Mouse (Mus musculus) liver, embryonic 14.5 days (tissue): ENCODE results near the gene Pkd2.

ENCODE experiments used
- CTCF ChIP-seq: IDR thresholded peaks from 2 replicates; pipeline ENCODE4 v1.5.1; 2016; ENCODE audit warnings: antibody characterized with exemption, low read depth, control low read depth
- EP300 ChIP-seq: IDR thresholded peaks from 2 replicates; pipeline ENCODE4 v1.6.1; 2016; ENCODE audit warnings: antibody characterized with exemption, low read depth

DNA sequence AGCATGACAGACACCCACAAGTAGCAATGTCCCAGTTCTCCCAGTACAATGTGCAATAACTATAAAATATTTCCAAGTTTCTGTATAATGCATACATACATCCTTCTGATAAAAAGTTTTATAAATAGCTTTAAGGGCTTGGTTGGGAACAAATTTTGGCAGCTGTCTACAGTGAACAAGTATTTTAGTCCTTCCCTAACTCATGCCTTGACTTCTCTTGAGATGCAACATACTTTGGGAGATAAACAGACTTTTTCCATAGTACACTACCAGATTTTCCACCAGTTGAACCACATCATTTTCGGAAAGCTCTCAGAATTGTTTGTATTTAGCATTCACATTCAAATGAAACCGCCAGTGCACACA, 48.6 kb downstream of the Pkd2 start:
- TF ChIP-seq EP300 = no peak
- no peak for TF ChIP-seq CTCF
